Mouse (Mus musculus): ENCODE data around the gene Cd5. TPM values are rescaled to one million over a fixed set of nuclear protein-coding genes. Genes with fewer than 3 reads are reported as not detected.

Gene Cd5
- polyA plus RNA-seq, 1 experiment from 2014 or later = 0.18 TPM

DNA sequence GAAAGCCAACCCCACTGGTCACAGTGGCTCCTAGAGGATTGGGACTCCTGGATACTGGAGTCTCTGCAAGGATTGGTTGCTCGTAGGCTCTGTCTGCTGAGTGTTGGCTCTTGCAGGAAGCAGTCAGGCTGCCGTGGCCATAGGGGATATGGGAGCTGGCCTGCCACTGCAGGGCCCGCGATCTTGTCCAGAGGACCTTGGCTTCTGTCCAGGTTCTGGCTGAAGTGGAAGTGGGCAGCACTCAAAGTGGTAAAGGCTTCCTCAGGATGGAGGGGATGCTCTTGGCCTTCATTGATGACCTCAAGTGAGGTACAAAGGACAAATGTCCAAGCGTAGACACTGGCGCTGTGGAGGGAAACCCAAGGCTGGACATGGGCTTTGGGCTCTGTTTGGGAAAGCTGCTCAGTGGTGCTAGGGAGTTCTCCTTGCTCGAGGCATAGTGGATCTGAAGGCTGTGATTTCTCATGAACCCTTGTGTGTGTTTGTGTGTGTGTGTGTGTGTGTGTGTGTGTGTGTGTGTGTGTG, 20.5 kb downstream of the Cd5 start:
- peaks cover 11% of the 10 kb centered on the region for H3K36me3 ChIP-seq (ENCODE audit: control insufficient read depth, insufficient read depth)
- no peak for TF ChIP-seq CTCF (IDR thresholded peaks at IDR 0.05; ENCODE audit: low read depth)
- H3K9ac ChIP-seq (ENCODE audit: low read depth, low read length) = no peak overlapping the region
- 66% methylated on average over 7 of the region's 7 CpGs for WGBS
- H3K4me3 ChIP-seq (ENCODE audit: low read depth, low read length) = no peak overlapping the region
- no peak for ATAC-seq
- H3K27me3 ChIP-seq (replicated peaks; ENCODE audit: control insufficient read depth, insufficient read depth, low read length) = no peaks in the 10 kb centered on the region
- H3K27ac ChIP-seq (ENCODE audit: low read depth, low read length) = no peak overlapping the region
- no peaks in the 10 kb centered on the region for H3K4me1 ChIP-seq (replicated peaks; ENCODE audit: control insufficient read depth, insufficient read depth, low read length)
- no peaks in the 10 kb centered on the region for H3K9me3 ChIP-seq (ENCODE audit: control insufficient read depth)
- H3K4me2 ChIP-seq (replicated peaks; ENCODE audit: low read depth) = no peak overlapping the region

DNA sequence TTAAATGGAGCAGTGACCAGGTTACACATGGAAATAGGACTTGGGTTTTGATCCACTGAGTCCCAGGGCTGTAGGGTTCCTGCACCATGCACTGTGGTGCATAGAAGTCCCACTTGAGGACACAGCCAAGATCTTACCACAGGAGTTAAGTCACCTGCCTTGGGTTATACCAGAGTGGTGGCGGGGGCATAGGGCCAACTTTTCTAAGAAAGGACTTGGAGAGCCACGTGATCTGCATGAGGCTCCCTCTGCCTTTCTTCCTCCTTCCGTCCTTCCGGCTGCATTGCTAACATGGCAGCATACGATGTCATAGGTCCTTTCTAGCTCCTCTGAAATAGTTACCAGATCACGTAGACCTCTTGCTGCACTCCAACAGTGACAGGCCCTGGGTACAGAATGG, 23.3 kb downstream of the Cd5 start:
- Histone ChIP-seq H3K4me2 (replicated peaks; ENCODE audit: low read depth) (no peak overlapping the region), H3K4me3 (ENCODE audit: low read depth, low read length) (no peak overlapping the region), H3K36me3 (ENCODE audit: control insufficient read depth, insufficient read depth) (peaks cover 40% of the 10 kb centered on the region), H3K9ac (ENCODE audit: low read depth, low read length) (no peak overlapping the region), H3K4me1 (replicated peaks; ENCODE audit: control insufficient read depth, insufficient read depth, low read length) (no peaks in the 10 kb centered on the region), H3K9me3 (ENCODE audit: control insufficient read depth) (no peaks in the 10 kb centered on the region), H3K27ac (ENCODE audit: low read depth, low read length) (no peak overlapping the region; the same call in 1 of the 2 replicates), H3K27me3 (replicated peaks; ENCODE audit: control insufficient read depth, insufficient read depth, low read length) (no peaks in the 10 kb centered on the region)
- TF ChIP-seq CTCF (IDR thresholded peaks at IDR 0.05; ENCODE audit: low read depth) = no peak
- ATAC-seq = no peak
- 92% methylated on average over 6 of the region's 6 CpGs for WGBS

DNA sequence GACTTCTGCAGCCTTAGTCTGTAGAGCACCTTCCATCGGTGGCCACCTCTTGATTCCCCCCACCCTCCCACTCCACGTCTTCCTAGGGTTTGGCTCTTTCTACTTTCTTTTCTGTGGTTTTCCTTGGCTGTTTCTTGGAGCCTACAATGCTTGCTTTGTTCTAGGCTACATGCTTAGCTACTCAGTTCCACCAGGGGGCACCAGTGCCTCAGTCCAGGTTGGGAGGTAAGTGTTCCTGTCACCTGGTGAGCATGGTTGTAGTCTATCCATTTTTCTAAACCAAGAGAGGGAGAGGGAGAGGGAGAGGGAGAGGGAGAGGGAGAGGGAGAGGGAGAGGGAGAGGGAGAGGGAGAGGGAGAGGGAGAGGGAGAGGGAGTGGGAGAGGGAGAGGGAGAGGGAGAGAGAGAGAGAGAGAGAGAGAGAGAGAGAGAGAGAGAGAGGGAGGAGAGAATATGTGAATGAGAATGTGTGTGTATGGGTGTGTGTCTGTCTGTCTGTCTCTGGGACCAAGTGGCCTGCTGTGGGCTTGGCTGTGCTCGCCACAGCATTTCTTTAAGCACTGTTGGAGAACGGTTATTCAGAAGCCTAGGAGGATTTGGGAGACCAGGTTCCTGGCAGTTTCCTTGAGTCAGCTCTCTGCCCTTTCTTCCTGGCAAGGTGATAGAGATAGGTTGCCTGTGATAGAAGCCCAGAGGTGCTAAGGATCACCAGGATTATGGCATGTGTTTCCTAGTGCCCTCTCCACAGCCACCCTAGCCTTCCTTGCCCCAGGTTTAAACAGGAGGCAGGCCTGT, 23.9 kb downstream of the Cd5 start:
- Histone ChIP-seq H3K4me1 (replicated peaks; ENCODE audit: control insufficient read depth, insufficient read depth, low read length) (no peaks in the 10 kb centered on the region), H3K4me2 (replicated peaks; ENCODE audit: low read depth) (no peak overlapping the region), H3K36me3 (ENCODE audit: control insufficient read depth, insufficient read depth) (peaks cover 44% of the 10 kb centered on the region), H3K27me3 (replicated peaks; ENCODE audit: control insufficient read depth, insufficient read depth, low read length) (no peaks in the 10 kb centered on the region), H3K27ac (ENCODE audit: low read depth, low read length) (no peak overlapping the region), H3K9ac (ENCODE audit: low read depth, low read length) (no peak overlapping the region), H3K9me3 (ENCODE audit: control insufficient read depth) (no peaks in the 10 kb centered on the region), H3K4me3 (ENCODE audit: low read depth, low read length) (no peak overlapping the region)
- TF ChIP-seq CTCF (IDR thresholded peaks at IDR 0.05; ENCODE audit: low read depth) = peak; percentile 87
- 46% methylated on average over 4 of the region's 4 CpGs for WGBS
- peak; percentile 55 for ATAC-seq

DNA sequence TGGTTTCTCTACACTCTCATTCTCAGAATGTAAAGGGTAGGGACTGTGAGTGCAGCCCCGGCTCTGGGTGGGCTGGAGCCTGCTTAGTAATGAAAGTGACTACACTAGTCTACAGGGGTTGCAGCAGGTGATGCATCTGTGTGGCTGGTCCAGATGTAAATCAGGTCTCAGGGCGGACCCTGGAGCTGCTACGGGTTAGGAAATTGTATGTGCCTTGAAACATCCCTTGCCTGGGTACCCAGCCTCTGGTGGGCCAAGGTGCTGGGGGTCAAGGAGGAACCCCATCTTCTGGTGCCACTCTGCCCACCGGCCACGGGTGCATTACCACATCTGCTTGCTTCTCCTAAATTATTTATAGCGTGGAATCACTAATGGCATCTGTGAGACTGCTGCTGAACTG, 24.6 kb downstream of the Cd5 start:
- Histone ChIP-seq H3K4me1 (replicated peaks; ENCODE audit: control insufficient read depth, insufficient read depth, low read length) (no peaks in the 10 kb centered on the region), H3K9me3 (ENCODE audit: control insufficient read depth) (no peaks in the 10 kb centered on the region), H3K27me3 (replicated peaks; ENCODE audit: control insufficient read depth, insufficient read depth, low read length) (no peaks in the 10 kb centered on the region), H3K4me2 (replicated peaks; ENCODE audit: low read depth) (no peak overlapping the region), H3K9ac (ENCODE audit: low read depth, low read length) (no peak overlapping the region), H3K27ac (ENCODE audit: low read depth, low read length) (no peak overlapping the region), H3K4me3 (ENCODE audit: low read depth, low read length) (no peak overlapping the region), H3K36me3 (ENCODE audit: control insufficient read depth, insufficient read depth) (peaks cover 45% of the 10 kb centered on the region)
- WGBS = 83% methylated on average over 6 of the region's 6 CpGs
- no peak for ATAC-seq
- no peak for TF ChIP-seq CTCF (IDR thresholded peaks at IDR 0.05; ENCODE audit: low read depth)

DNA sequence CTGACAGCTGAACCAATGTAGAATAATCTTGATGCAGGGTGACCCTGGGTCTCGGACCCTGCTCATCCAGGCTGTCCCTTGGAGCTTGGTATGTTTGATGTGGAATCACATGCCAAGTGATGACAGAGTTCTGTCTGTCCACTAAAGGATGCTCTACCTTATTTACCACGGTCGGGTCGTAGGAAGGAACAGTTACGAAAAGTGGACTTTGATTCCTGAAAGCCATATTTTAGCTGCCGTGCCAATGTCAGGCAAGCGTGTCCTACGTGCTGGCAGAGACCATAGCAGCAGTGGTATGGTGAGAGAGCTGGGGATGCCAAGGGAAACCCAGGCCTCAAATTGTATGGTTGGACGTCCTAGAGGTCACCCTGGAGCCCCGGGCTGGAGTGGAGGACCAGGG, 25.3 kb downstream of the Cd5 start:
- 78% methylated on average over 10 of the region's 10 CpGs for WGBS

DNA sequence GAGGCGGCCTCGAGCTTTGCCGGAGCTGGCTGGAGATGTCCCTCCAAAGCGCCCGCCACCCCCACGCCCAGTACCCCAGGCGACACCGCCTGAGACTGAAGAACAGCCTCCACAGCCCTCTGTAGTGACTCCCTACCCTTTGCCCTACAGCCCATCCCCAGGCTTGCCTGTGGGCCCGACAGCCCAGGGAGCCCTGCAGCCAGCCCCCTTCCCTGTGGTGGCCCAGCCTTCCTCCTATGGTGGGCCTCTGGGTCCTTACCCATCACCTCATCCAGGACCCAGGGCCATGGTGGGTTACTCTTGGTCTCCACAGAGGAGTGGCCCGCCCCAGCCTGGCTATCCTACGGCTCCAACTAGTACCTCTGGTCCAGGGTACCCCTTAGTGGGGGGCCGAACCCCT, 26.2 kb downstream of the Cd5 start:
- H3K4me2 ChIP-seq (replicated peaks; ENCODE audit: low read depth) = no peak overlapping the region
- no peak for ATAC-seq
- 96% methylated on average over 12 of the region's 12 CpGs for WGBS
- H3K4me3 ChIP-seq (ENCODE audit: low read depth, low read length) = no peak overlapping the region
- no peaks in the 10 kb centered on the region for H3K9me3 ChIP-seq (ENCODE audit: control insufficient read depth)
- no peaks in the 10 kb centered on the region for H3K4me1 ChIP-seq (replicated peaks; ENCODE audit: control insufficient read depth, insufficient read depth, low read length)
- TF ChIP-seq CTCF (IDR thresholded peaks at IDR 0.05; ENCODE audit: low read depth) = no peak
- H3K27me3 ChIP-seq (replicated peaks; ENCODE audit: control insufficient read depth, insufficient read depth, low read length) = no peaks in the 10 kb centered on the region
- H3K9ac ChIP-seq (ENCODE audit: low read depth, low read length) = no peak overlapping the region
- H3K36me3 ChIP-seq (ENCODE audit: control insufficient read depth, insufficient read depth) = peaks cover 56% of the 10 kb centered on the region
- H3K27ac ChIP-seq (ENCODE audit: low read depth, low read length) = no peak overlapping the region

More for the DNA sequence above, 25.3 kb downstream of the Cd5 start:
- no peak for ATAC-seq
- H3K9ac ChIP-seq (ENCODE audit: low read depth, low read length) = no peak overlapping the region
- H3K36me3 ChIP-seq (ENCODE audit: control insufficient read depth, insufficient read depth) = peaks cover 50% of the 10 kb centered on the region
- H3K4me3 ChIP-seq (ENCODE audit: low read depth, low read length) = no peak overlapping the region
- TF ChIP-seq CTCF (IDR thresholded peaks at IDR 0.05; ENCODE audit: low read depth) = no peak
- no peak overlapping the region for H3K27ac ChIP-seq (ENCODE audit: low read depth, low read length)
- H3K27me3 ChIP-seq (replicated peaks; ENCODE audit: control insufficient read depth, insufficient read depth, low read length) = no peaks in the 10 kb centered on the region
- no peaks in the 10 kb centered on the region for H3K4me1 ChIP-seq (replicated peaks; ENCODE audit: control insufficient read depth, insufficient read depth, low read length)
- H3K4me2 ChIP-seq (replicated peaks; ENCODE audit: low read depth) = no peak overlapping the region
- no peaks in the 10 kb centered on the region for H3K9me3 ChIP-seq (ENCODE audit: control insufficient read depth)

Measured in intestine, postnatal 0 days (tissue).